Mouse (Mus musculus): Measurements from ENCODE around the gene Xndc1.

Xndc1 gene

GRCm38 (mm10) chr7:102081784-102082183 lies 16.5 kb downstream of the Xndc1 start:
- DNase-seq (ENCODE audit: low spot score), result no peak

GRCm38 (mm10) chr7:102082816-102083215 lies 17.5 kb downstream of the Xndc1 start, which contains the start of gene Trpc2:
Gene Trpc2, plus strand, starts transcription at chr7:102083116.
- no peak for DNase-seq (ENCODE audit: low spot score)

GRCm38 (mm10) chr7:102084041-102084696 lies 18.9 kb downstream of the Xndc1 start:
- no peak for DNase-seq (ENCODE audit: low spot score)

- DNase-seq (ENCODE audit: low spot score), result no peak
Observed at GRCm38 (mm10) chr7:102087336-102087735, 22.0 kb downstream of the Xndc1 start.

- DNase-seq (ENCODE audit: low spot score), result no peak
Observed at GRCm38 (mm10) chr7:102099760-102100661, 34.7 kb downstream of the Xndc1 start.

- DNase-seq (ENCODE audit: low spot score), result no peak
Observed at GRCm38 (mm10) chr7:102100868-102101267, 35.6 kb downstream of the Xndc1 start.

GRCm38 (mm10) chr7:102101487-102101886 lies 36.2 kb downstream of the Xndc1 start, which contains the start of gene Art1:
Gene Art1, plus strand, starts transcription at chr7:102101743.
- no peak for DNase-seq (ENCODE audit: low spot score)

GRCm38 (mm10) chr7:102102241-102102640 lies 36.9 kb downstream of the Xndc1 start:
- no peak for DNase-seq (ENCODE audit: low spot score)

- no peak for DNase-seq (ENCODE audit: low spot score)
Observed at GRCm38 (mm10) chr7:102102696-102103095, 37.4 kb downstream of the Xndc1 start.

GRCm38 (mm10) chr7:102103555-102103954 lies 38.2 kb downstream of the Xndc1 start:
- no peak for DNase-seq (ENCODE audit: low spot score)

- DNase-seq (ENCODE audit: low spot score), result no peak
Observed at GRCm38 (mm10) chr7:102104126-102104525, 38.8 kb downstream of the Xndc1 start.

GRCm38 (mm10) chr7:102106700-102107141 lies 41.4 kb downstream of the Xndc1 start:
- DNase-seq (ENCODE audit: low spot score), result no peak

- no peak for DNase-seq (ENCODE audit: low spot score)
Observed at GRCm38 (mm10) chr7:102108206-102108605, 42.9 kb downstream of the Xndc1 start.

- DNase-seq (ENCODE audit: low spot score), result no peak
Observed at GRCm38 (mm10) chr7:102109171-102109570, 43.9 kb downstream of the Xndc1 start, which contains the start of gene Art5. Gene Art5, minus strand, starts transcription at chr7:102109489.

- no peak for DNase-seq (ENCODE audit: low spot score)
Observed at GRCm38 (mm10) chr7:102109746-102110145, 44.4 kb downstream of the Xndc1 start.

GRCm38 (mm10) chr7:102113151-102113729 lies 47.9 kb downstream of the Xndc1 start:
- DNase-seq (ENCODE audit: low spot score), result no peak

GRCm38 (mm10) chr7:102116579-102117331 lies 51.4 kb downstream of the Xndc1 start, which contains the start of gene Chrna10:
Gene Chrna10, minus strand, starts transcription at chr7:102116828.
- DNase-seq (ENCODE audit: low spot score), result no peak

GRCm38 (mm10) chr7:102117382-102117781 lies 52.1 kb downstream of the Xndc1 start:
- no peak for DNase-seq (ENCODE audit: low spot score)

GRCm38 (mm10) chr7:102120326-102120725 lies 55.0 kb downstream of the Xndc1 start:
- no peak for DNase-seq (ENCODE audit: low spot score)

- DNase-seq (ENCODE audit: low spot score), result no peak
Observed at GRCm38 (mm10) chr7:102132395-102132794, 67.1 kb downstream of the Xndc1 start.

All from left cerebral cortex, adult 11 months (tissue).